Mouse (Mus musculus): Measurements from ENCODE around the gene Psmb3. TPM values are rescaled to one million over a fixed set of nuclear protein-coding genes. Genes with fewer than 3 reads are reported as not detected.

The Psmb3 gene
- polyA plus RNA-seq, 1 experiment = 397 TPM

DNA sequence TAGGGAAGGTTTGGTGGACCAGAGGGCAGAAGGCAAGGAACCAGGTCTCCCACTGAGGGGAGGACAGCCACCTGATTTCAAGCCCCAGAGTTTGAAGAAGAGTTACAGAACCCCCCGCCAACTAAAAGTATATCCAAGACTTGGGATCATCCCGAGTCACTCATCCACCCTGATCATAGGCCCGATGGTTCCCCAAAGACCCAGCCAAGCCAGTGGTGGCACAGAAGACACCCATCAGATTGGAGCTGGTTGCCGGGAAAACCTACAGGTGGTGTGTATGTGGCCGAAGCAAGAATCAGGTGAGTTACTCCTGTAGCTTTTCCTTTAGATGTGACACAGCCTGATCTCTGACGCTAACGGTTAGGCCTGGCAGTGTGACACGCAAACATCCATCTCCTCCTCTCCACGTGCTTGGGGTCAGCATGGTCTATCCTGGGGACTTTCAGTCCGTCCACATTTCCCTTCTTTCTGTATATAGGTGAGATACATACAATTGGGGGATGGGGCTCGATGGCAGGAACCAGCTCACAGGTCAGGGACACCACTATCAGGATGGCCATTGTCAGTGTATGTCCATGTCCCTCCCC, 16.8 kb upstream of the Psmb3 start:
- Histone ChIP-seq H3K27ac (ENCODE audit: insufficient read depth, low read depth, low read length) (peak overlapping the region; percentile 40), H3K27me3 (replicated peaks; ENCODE audit: control insufficient read depth, insufficient read depth, low read length) (no peaks in the 10 kb centered on the region), H3K4me3 (ENCODE audit: insufficient read depth, low read depth, low read length) (peak overlapping the region; percentile 51), H3K36me3 (ENCODE audit: control insufficient read depth, insufficient read depth, low read length) (no peaks in the 10 kb centered on the region), H3K4me1 (ENCODE audit: control insufficient read depth, insufficient read depth, low read length) (peaks cover 17% of the 10 kb centered on the region)
- 62% methylated on average over 11 of the region's 11 CpGs for WGBS
- TF ChIP-seq POLR2A (IDR thresholded peaks at IDR 0.05; ENCODE audit: low read depth, low read length) = no peak
- TF ChIP-seq CTCF (conservative IDR thresholded peaks at IDR 0.05; ENCODE audit: insufficient read depth, insufficient read length, low read depth, low read length) = no peak
- DNase-seq = peak; percentile 33

GRCm38 (mm10) chr11:97687061-97687460, 16.1 kb upstream of the Psmb3 start:
- Histone ChIP-seq H3K36me3 (ENCODE audit: control insufficient read depth, insufficient read depth, low read length) (no peaks in the 10 kb centered on the region), H3K27ac (ENCODE audit: insufficient read depth, low read depth, low read length) (peak overlapping the region; percentile 20; the same call in 1 of the 2 replicates), H3K27me3 (replicated peaks; ENCODE audit: control insufficient read depth, insufficient read depth, low read length) (no peaks in the 10 kb centered on the region), H3K4me3 (ENCODE audit: insufficient read depth, low read depth, low read length) (peak overlapping the region; percentile 51; the same call in 1 of the 2 replicates), H3K4me1 (ENCODE audit: control insufficient read depth, insufficient read depth, low read length) (peaks cover 17% of the 10 kb centered on the region)
- DNase-seq = peak; percentile 78
- TF ChIP-seq CTCF (conservative IDR thresholded peaks at IDR 0.05; ENCODE audit: insufficient read depth, insufficient read length, low read depth, low read length) = no peak
- no peak for TF ChIP-seq POLR2A (IDR thresholded peaks at IDR 0.05; ENCODE audit: low read depth, low read length)
- WGBS = 46% methylated on average over 3 of the region's 3 CpGs

DNA sequence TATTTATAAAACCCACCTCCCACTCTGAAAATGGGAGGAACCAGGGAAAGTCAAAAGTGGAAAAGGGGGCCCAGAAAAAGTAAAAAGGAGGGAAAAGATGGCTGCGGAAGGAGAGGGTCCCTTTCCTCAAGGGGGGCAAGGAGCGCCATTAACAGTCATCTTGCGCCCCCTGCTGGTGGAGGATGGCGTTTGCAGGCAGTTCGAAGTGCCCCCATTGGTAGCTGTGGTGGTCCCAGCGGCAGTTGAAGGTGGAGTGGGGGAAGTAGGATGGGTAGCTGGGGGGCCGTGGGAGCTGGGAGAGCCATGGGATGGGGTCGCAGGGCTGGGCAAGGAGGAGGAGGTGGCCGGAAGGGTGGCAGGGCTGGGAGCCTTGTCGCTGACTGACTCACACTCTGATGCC, 13.3 kb upstream of the Psmb3 start:
- TF ChIP-seq CTCF (conservative IDR thresholded peaks at IDR 0.05; ENCODE audit: insufficient read depth, insufficient read length, low read depth, low read length) (peak; percentile 87), POLR2A (IDR thresholded peaks at IDR 0.05; ENCODE audit: low read depth, low read length) (no peak)
- 25% methylated on average over 10 of the region's 10 CpGs for WGBS
- no peak overlapping the region for H3K27ac ChIP-seq (ENCODE audit: insufficient read depth, low read depth, low read length)
- peaks cover 15% of the 10 kb centered on the region for H3K4me1 ChIP-seq (ENCODE audit: control insufficient read depth, insufficient read depth, low read length)
- H3K36me3 ChIP-seq (ENCODE audit: control insufficient read depth, insufficient read depth, low read length) = no peaks in the 10 kb centered on the region
- H3K4me3 ChIP-seq (ENCODE audit: insufficient read depth, low read depth, low read length) = no peak overlapping the region
- peak; percentile 38 for DNase-seq
- H3K27me3 ChIP-seq (replicated peaks; ENCODE audit: control insufficient read depth, insufficient read depth, low read length) = no peaks in the 10 kb centered on the region

DNA sequence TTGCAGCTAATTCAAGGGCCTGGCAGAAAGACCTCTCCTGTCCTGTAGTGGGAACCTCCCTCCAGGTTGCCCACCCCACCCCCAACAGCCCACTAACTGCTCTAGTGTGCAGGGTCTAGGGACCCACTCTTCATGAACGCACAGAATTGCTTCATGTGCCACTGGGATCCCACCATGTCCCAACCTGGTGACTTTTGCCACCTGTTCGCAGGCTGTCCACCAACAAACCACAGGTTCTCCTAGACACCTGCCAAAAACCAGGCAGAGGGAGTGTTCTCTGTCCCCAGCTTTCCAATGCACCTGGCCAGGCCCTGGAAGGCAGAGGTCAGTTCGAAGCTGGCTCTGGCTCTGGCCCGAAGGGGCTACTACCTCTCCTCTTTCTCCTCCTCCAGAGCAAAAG, 8.8 kb upstream of the Psmb3 start:
- Histone ChIP-seq H3K4me1 (ENCODE audit: control insufficient read depth, insufficient read depth, low read length) (0 out of 2 replicates have a peak, but pooled peaks cover 3% of the 10 kb centered on the region), H3K36me3 (ENCODE audit: control insufficient read depth, insufficient read depth, low read length) (no peaks in the 10 kb centered on the region), H3K27ac (ENCODE audit: insufficient read depth, low read depth, low read length) (no peak overlapping the region), H3K4me3 (ENCODE audit: insufficient read depth, low read depth, low read length) (no peak overlapping the region), H3K27me3 (replicated peaks; ENCODE audit: control insufficient read depth, insufficient read depth, low read length) (no peaks in the 10 kb centered on the region)
- DNase-seq = no peak
- WGBS = 77% methylated on average over 4 of the region's 4 CpGs
- TF ChIP-seq POLR2A (IDR thresholded peaks at IDR 0.05; ENCODE audit: low read depth, low read length) (no peak), CTCF (conservative IDR thresholded peaks at IDR 0.05; ENCODE audit: insufficient read depth, insufficient read length, low read depth, low read length) (no peak)

GRCm38 (mm10) chr11:97694921-97695711, 8.1 kb upstream of the Psmb3 start:
- Histone ChIP-seq H3K4me1 (ENCODE audit: control insufficient read depth, insufficient read depth, low read length) (0 out of 2 replicates have a peak, but pooled peaks cover 3% of the 10 kb centered on the region), H3K27me3 (replicated peaks; ENCODE audit: control insufficient read depth, insufficient read depth, low read length) (no peaks in the 10 kb centered on the region), H3K36me3 (ENCODE audit: control insufficient read depth, insufficient read depth, low read length) (no peaks in the 10 kb centered on the region), H3K27ac (ENCODE audit: insufficient read depth, low read depth, low read length) (no peak overlapping the region), H3K4me3 (ENCODE audit: insufficient read depth, low read depth, low read length) (no peak overlapping the region)
- no peak for TF ChIP-seq CTCF (conservative IDR thresholded peaks at IDR 0.05; ENCODE audit: insufficient read depth, insufficient read length, low read depth, low read length)
- TF ChIP-seq POLR2A (IDR thresholded peaks at IDR 0.05; ENCODE audit: low read depth, low read length) = no peak
- DNase-seq = peak; percentile 55
- 62% methylated on average over 17 of the region's 17 CpGs for WGBS

DNA sequence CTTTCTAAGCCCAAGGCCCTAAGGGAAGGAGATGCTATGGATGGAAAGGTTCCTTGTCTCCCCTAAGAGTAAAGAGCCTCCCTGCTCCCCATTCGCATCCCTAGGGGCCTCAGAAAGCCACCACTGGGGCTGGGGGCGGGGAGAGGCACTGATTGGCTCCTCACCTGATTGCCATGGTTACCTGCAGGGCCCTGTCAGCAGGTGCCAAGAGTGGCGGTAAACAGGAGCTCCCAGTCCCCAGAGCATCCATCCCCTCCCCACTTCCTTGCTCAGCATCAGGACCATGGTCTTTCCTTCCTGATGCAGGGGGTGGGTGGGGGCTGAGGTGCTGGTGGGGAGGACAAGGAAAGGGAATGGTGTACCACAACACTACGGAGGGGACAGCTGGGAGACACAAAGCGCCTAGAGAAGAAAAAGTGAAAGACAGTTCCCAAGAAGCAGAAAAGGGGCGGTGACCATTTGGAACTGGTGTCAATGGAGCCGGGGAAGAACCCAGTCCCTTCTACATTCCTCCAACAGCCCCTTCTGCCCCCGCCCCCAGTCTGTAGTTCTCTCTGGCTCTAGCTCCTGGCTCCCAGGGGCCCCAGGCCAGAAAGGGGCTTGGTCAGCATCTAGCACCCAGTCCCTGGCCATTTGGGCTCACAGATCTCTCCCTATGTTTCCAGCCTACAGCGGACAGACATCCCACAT, 7.3 kb upstream of the Psmb3 start:
- no peaks in the 10 kb centered on the region for H3K36me3 ChIP-seq (ENCODE audit: control insufficient read depth, insufficient read depth, low read length)
- H3K27ac ChIP-seq (ENCODE audit: insufficient read depth, low read depth, low read length) = no peak overlapping the region
- TF ChIP-seq POLR2A (IDR thresholded peaks at IDR 0.05; ENCODE audit: low read depth, low read length) (no peak), CTCF (conservative IDR thresholded peaks at IDR 0.05; ENCODE audit: insufficient read depth, insufficient read length, low read depth, low read length) (no peak)
- no peak overlapping the region for H3K4me3 ChIP-seq (ENCODE audit: insufficient read depth, low read depth, low read length)
- no peak for DNase-seq
- H3K4me1 ChIP-seq (ENCODE audit: control insufficient read depth, insufficient read depth, low read length) = peaks cover 5% of the 10 kb centered on the region; the same call in 1 of the 2 replicates
- WGBS = 68% methylated on average over 8 of the region's 9 CpGs
- H3K27me3 ChIP-seq (replicated peaks; ENCODE audit: control insufficient read depth, insufficient read depth, low read length) = no peaks in the 10 kb centered on the region

DNA sequence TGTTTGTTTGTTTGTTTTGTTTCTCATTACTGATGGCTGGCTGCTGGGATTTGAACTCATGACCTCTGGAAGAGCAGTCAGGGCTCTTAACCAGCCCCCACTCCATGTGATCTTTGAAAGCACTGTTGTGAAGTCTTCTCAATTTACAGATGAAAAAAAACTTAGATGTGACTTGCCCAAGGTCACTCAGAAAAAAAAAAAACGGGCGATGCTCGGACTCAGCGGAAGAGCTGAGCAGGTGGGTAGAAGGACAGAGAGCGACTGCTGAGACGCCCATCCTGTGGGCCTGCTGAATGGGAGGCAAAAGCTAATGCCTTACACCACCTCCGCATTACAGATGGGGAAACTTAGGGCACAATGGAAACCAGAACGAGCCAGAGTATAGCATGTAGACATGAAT, 6.5 kb upstream of the Psmb3 start:
- TF ChIP-seq CTCF (conservative IDR thresholded peaks at IDR 0.05; ENCODE audit: insufficient read depth, insufficient read length, low read depth, low read length) (no peak), POLR2A (IDR thresholded peaks at IDR 0.05; ENCODE audit: low read depth, low read length) (no peak)
- no peak overlapping the region for H3K4me3 ChIP-seq (ENCODE audit: insufficient read depth, low read depth, low read length)
- no peaks in the 10 kb centered on the region for H3K27me3 ChIP-seq (replicated peaks; ENCODE audit: control insufficient read depth, insufficient read depth, low read length)
- no peaks in the 10 kb centered on the region for H3K36me3 ChIP-seq (ENCODE audit: control insufficient read depth, insufficient read depth, low read length)
- 75% methylated on average over 8 of the region's 8 CpGs for WGBS
- no peak for DNase-seq
- H3K27ac ChIP-seq (ENCODE audit: insufficient read depth, low read depth, low read length) = no peak overlapping the region
- peaks cover 6% of the 10 kb centered on the region; the same call in 1 of the 2 replicates for H3K4me1 ChIP-seq (ENCODE audit: control insufficient read depth, insufficient read depth, low read length)
